Mouse (Mus musculus) spleen, postnatal 14 days (tissue): Measurements from ENCODE around the gene Clpx.
A peak's percentile ranks its signal among the peaks of the same experiment; 100 is the strongest.
"Not testable (repeated sequence)": the region's sequence is repeated elsewhere in the genome, so short reads cannot be mapped to it uniquely, and the experiment has no call there.

ENCODE experiments used
- DNase-seq, 2 experiments: peaks; one replicate each; pipeline ENCODE4 v3.0.0; 2021 to 2022; ENCODE audit warnings: low spot score in 2 of 2

The Clpx gene

DNA sequence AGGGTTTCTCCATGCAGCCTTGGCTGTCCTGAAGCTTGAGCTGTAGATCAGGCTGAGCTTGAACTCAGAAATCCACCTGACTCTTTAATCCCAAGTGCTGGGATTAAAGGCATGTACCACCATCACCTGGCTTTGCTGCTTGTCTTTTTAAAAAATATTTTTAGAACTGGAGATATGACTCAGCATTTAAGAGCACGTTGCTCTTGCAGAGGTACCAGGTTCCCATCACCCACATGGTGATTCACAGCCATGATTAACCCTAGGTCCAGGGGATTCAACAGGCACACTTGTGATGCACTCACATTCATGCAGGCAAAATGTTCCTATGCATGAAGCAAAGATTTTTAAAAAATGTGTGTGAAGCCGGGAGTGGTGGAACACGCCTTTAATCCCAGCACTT, 1.6 kb upstream of the Clpx start:
- no peak for DNase-seq

DNA sequence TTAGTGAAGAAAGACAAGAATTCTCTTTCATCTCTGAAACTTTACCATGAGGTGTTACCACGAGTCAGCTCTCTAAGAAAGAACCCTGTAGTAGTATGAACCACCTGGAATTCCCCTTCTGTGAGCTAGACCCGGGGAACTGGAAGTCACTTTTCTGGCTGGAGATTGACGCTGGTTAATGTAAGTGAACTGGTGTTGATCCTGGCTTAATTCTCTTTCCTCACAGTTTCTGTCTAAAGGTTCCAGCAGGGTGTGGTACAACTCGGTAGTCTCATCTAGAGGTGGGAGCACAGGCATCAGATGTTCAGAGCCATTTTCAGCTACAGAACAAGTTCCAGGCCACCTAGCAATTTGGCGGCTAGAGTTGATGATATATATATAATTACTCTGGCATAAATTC, 941 bp upstream of the Clpx start:
- DNase-seq: no peak

DNA sequence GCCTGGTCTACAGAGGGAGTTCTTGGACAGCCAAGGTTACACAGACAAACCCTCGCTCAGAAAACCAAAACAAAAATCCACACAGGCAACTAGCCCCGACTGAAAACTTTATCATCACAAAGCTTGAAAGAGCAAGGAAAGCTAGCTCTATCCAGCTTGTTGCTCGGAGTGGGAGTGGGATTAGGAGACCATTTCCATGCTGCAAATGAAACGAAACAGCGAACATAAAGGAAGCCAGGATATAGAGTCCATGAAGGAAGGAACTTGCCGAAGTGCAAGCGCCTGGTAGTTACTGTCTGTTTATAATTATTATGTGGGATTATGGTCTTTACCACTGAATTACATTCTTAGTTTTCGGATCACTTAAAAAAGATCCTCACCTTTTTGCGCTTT, 484 bp upstream of the Clpx start:
- DNase-seq: no peak

DNA sequence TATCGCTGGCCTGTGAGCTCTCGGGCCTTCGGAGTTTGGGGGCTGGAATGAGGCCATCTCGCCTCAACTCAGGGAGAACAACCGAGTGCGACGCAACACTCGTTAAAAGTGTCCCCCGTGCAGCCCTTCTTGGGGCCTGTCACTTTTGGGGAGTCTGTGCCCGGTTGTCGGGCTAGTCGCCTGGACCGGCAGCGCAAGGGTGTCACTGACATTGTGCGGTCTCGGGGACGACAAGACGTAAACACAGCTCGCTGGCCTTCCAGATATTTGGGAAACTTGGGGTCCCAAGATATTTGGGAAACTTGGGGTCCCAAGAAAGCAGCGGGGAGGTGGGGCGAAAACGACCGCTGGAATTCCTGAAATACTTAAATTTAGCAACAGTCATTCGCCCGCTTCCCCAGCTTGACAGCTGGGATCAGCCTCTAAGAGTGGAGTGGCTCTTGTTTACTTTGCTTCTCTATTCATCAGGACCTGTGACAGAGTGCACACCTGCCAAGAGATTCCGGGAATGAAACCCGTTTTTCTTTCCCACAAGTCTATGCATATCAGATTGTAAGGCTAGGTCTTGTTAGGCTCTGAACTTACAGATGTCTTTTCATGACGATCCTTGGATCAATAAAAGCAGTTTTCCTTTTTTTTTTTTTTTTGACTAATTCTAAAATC, 787 bp downstream of the Clpx start:
- no peak for DNase-seq

DNA sequence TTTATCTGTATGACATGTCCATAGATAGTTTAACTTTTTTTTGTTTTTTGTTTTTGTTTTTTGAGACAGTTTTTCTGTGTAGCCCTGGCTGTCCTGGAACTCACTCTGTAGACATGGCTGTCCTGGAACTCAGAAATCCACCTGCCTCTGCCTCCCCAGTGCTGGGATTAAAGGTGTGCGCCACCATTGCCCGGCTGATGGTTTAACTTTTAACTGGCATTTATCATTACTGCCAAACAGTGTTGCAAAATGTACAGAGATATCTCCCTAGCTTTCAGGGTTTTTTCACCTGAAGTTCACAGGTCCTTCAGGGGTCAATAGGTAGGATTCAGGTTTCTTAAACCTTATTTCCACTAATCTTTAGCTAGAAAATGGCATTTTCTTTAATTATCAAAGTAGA, 3.0 kb downstream of the Clpx start:
- DNase-seq: no peak

DNA sequence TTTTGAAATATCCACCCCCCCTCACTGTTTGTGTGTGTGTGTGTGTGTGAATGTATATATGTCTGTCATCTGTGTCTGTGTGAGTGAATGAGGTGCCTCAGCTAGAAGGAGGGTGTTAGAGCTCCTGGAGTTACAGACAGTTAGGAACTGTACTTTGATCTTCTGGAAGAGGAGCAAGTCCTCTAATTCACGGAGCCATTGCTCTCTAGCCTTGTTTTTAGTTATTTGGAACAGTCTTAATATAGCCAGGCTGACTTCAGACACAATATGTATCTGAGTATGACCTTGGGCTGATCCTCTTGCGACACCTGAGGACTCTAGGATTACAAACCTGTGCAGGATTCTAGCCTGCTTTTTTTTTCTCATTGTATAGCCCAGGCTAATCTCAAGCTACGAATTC, 4.7 kb downstream of the Clpx start:
- DNase-seq: no peak

DNA sequence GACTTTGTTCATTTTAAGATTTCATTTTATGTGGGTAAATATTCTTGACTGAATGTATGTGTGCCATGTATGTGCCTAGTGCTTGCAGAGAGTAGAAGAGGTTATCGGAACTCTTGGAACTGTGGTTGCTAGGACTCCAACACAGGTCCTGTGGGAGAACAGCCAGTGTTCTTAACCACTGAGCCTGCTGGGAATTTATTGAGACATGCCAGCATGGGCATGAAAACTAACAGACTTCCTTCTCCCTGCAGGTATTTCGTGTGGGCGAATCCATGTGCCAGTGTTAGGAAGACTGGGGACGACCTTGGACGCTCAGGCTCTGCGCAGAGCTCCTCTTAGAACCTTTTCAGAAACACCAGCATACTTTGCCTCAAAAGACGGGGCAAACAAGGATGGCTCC, 5.6 kb downstream of the Clpx start:
- no peak for DNase-seq

DNA sequence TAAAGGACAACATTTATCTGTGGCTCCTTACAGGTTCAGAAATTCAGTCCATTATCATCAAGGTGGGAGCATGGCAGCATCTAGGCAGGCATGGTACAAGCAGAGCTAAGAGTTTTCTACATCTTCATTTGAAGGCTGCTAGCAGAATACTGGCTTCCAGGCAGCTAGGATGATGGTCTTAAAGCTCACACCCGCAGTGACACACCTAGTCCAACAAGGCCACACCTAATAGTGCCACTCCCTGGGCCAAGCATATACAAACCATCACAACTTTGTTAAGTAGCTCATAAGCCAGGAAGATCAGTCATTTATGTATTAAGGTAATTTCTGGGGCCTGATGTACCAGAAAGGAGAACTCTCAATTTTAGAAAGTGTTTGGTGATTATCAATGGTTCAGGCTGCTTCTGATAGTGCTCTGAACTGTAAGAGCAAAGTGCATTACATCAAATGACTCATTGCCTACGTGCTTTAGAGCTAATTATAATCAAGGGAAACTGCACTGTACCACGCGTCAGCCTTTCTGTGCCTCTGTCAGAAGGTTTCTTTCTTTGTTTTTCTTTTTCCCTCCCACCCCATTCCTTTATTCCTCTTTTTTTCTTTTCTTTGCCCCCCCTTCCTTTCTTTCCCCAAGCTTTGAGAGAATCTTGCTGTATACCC, 8.4 kb downstream of the Clpx start:
- DNase-seq: no peak

DNA sequence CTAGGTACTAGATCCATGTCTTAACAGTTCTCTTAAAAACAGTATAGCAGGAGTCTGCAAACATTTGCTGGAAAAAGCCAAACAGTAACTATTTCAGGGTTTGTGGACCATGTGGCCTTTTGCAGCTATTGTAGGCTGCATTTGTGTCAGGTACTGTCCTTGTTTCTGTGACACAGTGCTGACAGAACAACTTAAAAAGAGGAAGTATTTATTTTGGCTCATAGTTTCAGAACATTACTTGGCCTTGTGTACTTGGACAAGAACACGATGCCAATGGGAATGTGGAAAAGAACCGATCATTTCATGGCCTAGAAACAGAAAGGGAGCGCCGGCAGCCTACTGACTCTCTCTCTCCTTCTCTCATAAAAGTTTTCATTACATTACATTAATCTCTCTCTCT, 9.5 kb downstream of the Clpx start:
- DNase-seq: no peak

DNA sequence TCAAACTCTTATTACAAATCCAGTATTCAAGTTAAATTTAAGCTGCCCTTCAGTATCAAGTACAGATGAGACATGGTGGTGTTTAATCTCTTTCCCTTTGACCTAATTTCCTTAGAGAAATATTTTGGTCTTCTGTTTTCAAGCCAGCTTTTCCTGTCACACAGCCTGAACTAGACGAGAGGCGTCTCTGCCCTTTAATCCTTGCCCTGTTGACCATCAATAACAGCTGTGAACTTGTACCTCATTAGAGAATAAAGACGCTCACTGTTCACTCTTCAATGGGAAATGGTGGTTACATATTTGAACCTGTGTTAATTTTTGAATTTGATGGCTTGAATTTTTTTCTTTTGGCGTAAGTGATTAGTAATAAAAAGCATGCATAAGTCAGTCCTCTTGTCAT, 10.2 kb downstream of the Clpx start:
- no peak for DNase-seq

DNA sequence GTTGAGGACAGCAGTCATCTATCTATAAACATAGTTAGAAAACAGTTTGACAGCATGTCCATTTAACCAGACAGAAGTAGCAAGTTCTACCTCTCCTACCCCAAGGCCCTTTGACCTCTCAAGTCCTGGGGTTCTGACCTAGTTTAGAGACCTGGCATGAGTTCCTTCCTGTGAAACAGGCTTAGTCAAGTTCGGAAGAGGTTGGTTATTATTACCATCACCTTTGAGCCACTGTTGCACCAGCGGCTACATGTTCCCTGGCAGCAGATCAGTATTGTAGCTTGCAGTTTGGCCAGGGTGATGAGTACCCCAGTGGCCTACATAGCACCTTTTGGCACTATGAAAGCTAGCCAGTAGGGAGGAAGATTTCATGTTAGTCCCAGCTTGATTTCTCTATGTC, 12.6 kb downstream of the Clpx start:
- DNase-seq: no peak

DNA sequence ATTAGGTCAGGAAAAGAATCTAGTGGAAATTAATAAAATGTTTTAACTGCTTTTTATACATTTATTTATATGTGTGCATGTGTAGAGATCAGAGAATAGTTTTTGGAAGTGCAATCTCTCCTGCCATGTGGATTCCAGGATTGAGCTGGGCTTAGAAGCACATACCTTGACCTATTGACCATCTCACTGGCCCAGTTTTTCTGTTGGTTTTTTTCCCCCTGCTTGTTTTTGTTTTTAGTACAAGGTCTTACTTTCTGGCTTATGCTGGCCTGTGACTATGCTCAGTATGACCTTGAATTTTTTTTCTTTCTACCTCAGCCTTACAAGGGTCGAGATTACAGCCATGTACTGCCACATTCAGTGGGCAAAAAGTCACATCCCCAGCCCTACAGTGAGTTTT, 14.0 kb downstream of the Clpx start:
- DNase-seq: no peak

DNA sequence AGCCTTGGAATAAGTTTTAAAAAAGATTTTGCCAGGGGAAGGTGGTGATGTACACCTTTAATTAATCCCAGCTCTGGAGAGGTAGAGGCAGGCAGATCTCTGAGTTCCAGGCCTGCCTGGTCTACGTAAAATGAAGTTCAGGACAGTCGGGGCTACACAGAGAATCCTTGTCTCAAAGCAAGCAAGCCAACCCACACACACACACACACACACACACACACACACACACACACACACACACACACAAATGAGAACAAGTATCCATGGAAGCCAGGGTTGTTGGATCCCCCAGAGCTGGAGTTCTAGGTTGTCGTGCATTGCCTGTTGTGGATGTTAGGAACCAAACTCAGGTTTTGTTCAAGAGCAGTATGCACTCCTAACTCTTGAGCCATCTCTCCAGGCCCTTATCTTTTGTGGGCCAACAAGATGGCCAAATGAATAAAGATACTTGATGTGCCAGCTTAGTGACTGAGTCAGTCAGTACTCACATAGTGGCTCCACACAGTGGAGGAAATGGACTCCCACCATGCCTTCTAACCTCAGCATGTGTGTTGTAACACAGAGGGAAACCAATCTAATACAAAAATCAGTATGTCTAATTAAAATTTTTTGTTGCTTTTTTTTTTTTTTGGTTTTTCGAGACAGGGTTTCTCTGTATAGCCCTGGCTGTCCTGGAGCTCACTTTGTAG, 18.8 kb downstream of the Clpx start:
- no peak for DNase-seq

DNA sequence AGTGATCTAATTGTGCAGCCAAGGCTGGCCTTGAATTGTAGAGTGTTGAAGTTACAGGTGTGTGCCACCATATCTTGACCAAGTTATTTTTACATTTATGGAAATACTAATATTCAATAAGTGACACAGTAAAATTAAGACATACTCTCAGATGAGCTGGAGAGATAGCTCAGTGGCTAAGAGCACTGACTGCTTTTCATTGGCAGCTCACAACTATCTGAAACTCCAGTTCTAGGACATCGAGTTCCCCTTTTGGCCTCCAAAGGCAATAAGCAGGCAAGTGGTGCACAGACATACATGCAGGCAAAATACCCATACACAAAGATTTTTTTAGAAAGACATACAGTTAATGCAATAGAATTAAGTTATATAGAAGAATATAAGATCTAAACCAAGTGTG, 19.8 kb downstream of the Clpx start:
- DNase-seq: no peak

DNA sequence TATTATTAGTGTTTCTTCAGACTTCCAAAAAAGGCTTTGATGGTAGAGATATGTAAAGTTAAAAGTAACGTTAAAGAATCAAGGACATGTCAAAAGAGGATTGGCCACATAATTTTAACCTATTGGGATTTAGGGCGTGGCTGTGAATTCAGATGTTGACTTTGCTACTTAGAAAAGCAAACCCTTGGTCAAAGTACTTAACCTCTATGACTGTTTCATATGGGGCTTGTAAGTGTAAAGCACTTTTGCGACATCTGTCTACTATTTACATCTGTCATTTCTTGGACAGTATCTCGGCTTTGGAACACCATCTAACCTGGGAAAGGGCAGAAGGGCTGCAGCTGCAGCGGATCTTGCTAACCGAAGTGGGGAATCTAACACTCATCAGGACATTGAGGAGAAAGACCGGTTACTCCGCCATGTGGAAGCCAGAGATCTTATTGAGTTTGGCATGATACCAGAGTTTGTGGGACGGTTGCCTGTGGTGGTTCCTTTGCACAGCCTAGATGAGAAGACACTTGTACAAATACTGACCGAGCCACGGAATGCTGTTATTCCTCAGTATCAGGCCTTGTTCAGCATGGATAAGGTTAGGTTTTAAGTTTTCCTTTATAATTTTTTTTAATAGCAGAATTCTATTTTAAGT, 28.3 kb downstream of the Clpx start:
- no peak for DNase-seq

DNA sequence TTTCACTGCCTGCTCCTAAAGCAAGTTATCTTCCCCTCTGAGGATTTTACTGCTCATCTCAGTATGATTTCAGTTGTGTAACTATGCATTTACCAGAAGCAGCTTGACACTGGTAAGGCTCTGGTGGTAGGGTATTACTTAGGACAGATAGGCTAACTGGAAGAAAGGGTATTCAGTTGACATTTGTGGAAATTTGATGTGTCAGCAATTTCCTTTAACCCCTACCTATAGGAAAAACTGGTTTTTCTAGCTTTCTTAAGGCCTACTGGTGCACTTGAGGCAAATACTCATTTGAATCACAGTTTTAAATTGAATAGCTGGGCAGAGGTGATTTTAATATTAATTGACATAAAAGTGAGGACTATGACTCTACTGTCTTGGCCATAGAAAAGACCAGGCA, 31.9 kb downstream of the Clpx start:
- no peak for DNase-seq

DNA sequence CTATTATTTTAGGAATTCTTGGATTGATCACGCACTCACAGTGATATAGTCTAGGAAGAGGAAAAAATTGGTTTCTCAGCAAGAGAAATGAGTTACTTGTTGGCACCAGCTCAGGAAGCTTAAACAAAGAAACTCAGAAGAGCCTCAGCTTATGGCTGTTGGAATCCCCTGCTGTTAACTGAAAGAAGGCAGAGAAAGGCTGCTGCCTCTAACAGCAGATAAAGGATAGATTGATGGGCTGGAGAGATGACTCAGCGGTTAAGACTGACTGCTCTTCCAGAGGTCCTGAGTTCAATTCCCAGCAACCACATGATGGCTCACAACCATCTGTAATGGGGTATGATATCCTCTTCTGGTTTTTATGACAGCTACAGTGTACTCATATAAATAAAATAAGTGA, 33.3 kb downstream of the Clpx start:
- no peak for DNase-seq

DNA sequence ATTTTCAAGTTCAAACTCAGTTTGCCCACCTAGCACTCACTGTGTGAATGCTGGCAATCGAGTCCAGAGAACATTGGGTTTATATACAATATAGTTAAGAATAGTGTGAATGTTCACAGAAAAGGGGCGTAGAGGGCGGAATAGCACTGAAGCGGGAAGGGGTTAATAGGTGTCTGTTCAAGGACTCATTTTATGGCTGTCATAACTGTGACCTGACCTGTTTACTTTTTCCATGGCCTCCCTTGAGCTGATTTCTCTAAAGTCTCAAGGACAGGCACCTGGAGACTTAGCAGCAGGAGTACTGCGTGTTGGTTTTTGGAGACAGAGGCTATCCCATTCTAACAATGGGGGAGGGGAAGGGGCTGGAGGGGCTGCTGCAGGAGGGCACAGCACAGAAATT, 39.9 kb downstream of the Clpx start:
- DNase-seq: no peak

DNA sequence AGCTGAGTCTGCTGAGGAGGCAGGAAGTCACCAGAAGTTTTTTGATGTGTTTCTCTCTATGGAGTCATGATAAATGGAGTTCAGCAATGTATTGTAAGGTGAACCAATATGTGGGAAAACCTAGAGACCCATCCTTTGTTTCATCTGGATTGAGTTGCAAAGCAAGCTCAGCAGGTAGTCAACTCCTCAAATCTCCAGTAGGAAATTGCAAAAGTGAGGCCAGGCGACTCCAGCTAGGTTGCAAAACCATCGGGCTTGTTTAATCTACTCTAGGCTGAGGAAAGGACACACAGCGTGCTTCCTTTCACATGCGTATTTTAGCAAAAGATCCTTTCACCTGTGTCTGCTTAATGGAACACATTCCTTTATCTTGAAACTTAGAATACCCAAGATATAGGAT, 45.1 kb downstream of the Clpx start:
- DNase-seq: no peak

DNA sequence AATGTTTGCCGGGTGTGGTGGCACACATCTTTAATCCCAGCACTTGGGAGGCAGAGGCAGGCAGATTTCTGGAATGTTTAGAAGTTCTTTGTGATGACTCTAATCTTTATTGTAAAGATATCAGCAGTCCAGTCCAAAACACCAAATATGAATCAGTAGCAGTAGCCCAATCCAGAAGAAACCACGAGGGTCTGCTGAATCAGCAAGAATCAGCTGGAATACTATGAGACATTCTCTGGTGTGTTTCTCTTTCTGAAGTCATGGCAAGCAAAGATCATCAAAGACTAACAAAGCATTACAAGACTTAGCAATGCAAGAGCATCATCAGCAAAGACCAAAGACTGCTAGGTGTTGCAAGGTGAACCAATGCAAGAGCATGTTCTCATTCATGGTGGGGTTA, 46.4 kb downstream of the Clpx start:
- no peak for DNase-seq

DNA sequence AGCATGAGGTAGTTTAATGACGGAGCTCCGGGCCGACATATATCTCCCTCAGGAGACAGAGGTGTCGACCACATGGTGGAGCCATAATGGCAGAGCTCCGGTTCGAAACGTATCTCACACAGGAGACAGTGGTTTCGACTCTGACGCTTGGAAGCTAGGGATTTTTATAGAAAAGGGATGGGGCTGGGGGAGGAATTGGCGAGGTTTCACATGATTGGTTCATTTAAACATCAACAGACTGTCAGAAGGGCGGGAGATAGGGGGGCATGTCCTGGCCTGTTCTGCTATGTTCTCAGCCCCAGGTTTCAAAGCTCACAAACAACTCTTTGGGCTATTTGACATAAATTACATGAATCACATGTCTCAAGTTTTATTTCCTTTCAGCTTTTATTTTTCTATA, 51.4 kb downstream of the Clpx start:
- DNase-seq: not testable (repeated sequence)

DNA sequence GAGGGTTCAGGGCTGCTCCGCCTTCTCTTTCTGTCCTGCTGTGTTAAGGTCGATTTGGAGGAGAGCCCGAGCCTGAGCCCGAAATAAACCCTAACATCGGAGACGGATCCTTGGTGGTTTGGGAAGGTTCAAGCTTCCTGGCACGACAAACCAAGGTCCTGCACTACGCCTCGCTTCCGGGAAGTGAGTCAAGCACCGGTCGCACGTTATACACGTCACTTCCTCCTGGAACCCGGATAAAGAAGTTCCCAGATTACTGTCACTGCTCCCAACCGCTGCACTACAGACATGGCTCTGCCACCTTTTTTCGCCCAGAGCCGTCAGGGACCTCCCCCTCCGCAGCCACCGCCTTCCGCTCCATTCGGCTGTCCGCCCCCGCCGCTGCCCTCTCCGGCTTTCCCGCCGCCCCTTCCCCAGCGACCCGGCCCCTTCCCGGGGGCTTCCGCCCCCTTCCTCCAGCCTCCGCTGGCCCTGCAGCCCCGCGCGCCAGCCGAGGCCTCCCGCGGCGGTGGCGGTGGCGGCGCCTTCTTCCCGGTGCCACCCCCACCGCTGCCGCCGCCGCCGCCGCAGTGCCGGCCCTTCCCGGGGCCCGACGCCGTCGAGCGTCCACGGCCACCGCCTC, 51.9 kb downstream of the Clpx start, which contains the start of gene Pdcd7:
TSS of gene Pdcd7 (plus strand) at position 251 of the 622 bp plus-strand sequence.
- peak; percentile 77 to 88 for DNase-seq
